Mouse (Mus musculus) CH12.LX (cell line): ENCODE results near the gene Fam117a.

Experiments used
- CTCF ChIP-seq, 2 experiments: IDR thresholded peaks in 1 of 2; conservative IDR thresholded peaks in 1 of 2; 2 replicates each; pipeline ENCODE4 v1.5.1; 2011 to 2012; ENCODE audit warnings: low read depth in 2 of 2, low read length in 2 of 2, improper control_type of control experiment in 1 of 2, inconsistent platforms in 1 of 2, mild to moderate bottlenecking in 1 of 2, moderate library complexity in 1 of 2
- EP300 ChIP-seq: IDR thresholded peaks from 2 replicates; pipeline ENCODE4 v1.6.1; 2011; ENCODE audit warnings: low read length, improper control_type of control experiment
- JUND ChIP-seq: conservative IDR thresholded peaks from 2 replicates; pipeline ENCODE4 v1.6.1; 2011; ENCODE audit warnings: low read depth, low read length, improper control_type of control experiment
- MAFK ChIP-seq: IDR thresholded peaks from 2 replicates; pipeline ENCODE4 v1.6.1; 2011; ENCODE audit warnings: low read length, improper control_type of control experiment; ENCODE audit not compliant: insufficient replicate concordance
- MAX ChIP-seq: IDR thresholded peaks from 2 replicates; pipeline ENCODE4 v1.6.1; 2011; ENCODE audit warnings: low read length, improper control_type of control experiment
- MEF2A ChIP-seq: IDR thresholded peaks from 2 replicates; pipeline ENCODE4 v1.6.1; 2014; ENCODE audit warnings: low read depth, mild to moderate bottlenecking, inconsistent platforms, low read length, improper control_type of control experiment, borderline replicate concordance
- PAX5 ChIP-seq: IDR thresholded peaks from 2 replicates; pipeline ENCODE4 v1.6.1; 2012; ENCODE audit warnings: low read length, inconsistent platforms, mixed read lengths
- POLR2A ChIP-seq: IDR thresholded peaks from 2 replicates; pipeline ENCODE4 v1.6.1; 2011; ENCODE audit warnings: low read depth, mild to moderate bottlenecking, improper control_type of control experiment, low read length
- RAD21 ChIP-seq: IDR thresholded peaks from 2 replicates; pipeline ENCODE4 v1.6.1; 2011; ENCODE audit warnings: low read depth, mild to moderate bottlenecking, low read length, improper control_type of control experiment, moderate library complexity
- RCOR1 ChIP-seq: conservative IDR thresholded peaks from 2 replicates; pipeline ENCODE4 v1.6.1; 2012; ENCODE audit warnings: low read depth, mild to moderate bottlenecking, inconsistent platforms, low read length, improper control_type of control experiment
- TCF12 ChIP-seq: IDR thresholded peaks from 2 replicates; pipeline ENCODE4 v1.6.1; 2014; ENCODE audit warnings: low read depth, mild to moderate bottlenecking, inconsistent platforms, low read length, improper control_type of control experiment
- USF1 ChIP-seq: IDR thresholded peaks from 2 replicates; pipeline ENCODE4 v1.6.1; 2014; ENCODE audit warnings: low read depth, mild to moderate bottlenecking, inconsistent platforms, low read length, improper control_type of control experiment

DNA sequence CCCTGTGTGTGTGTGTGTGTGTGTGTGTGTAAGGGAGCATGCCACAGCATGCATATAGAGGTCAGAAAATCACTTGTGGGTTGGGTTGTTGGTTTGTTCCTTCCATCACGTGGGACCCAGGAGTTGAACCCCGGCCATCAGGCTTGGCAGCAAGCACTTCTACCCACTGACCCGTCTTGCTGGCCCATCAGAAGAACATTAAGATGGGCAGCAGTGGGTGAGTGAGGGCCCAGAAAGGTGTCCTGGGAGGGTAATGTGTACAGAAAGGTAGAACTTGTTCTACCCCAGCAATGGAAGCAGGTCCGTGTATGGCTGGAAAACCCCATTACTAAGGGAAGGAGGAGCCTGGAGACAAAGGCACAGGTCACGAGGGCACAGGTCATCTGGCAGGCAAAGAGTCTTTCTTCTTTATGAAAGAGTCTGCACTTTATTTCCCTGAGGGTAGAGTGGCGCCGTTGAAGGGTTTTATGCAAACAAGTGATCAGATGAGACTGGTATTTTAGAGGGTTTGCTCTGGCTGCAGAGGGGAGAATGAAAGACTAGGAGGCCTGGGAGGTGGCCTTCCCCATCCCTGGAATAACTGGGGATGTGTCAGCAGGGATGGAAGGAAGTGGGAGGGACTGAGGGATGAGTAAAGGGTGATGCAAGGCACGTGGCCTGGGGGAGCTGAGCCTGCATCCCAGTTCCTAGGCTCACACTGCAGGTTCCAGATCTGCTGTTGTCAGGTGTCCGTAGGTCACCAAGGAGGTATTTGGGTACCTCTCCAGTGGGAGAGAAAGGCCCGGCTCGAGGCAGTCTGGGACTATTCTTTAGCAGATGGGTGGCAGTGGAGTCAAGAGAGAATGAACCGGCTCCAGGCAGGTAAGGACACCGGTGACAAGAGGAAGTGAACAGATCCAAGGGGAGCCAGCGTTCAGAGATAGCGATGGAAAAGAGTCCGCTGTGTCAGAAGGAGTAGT is 66.8 kb downstream of the Fam117a start:
- TF ChIP-seq MAFK: no peak
- TF ChIP-seq CTCF (conservative IDR thresholded peaks at IDR 0.05 in 1 of 2, IDR thresholded peaks at IDR 0.05 in 1 of 2; ENCODE audit: low read depth in 2 of 2, low read length in 2 of 2): no peak
- TF ChIP-seq MAX: no peak
- no peak for TF ChIP-seq POLR2A
- TF ChIP-seq TCF12: no peak
- TF ChIP-seq MEF2A: no peak
- no peak for TF ChIP-seq PAX5
- peak; percentile 20; the same call in 1 of the 2 replicates for TF ChIP-seq USF1
- no peak for TF ChIP-seq RAD21
- TF ChIP-seq JUND: no peak
- no peak for TF ChIP-seq EP300
- TF ChIP-seq RCOR1: no peak
